In the genomic region with DNA sequence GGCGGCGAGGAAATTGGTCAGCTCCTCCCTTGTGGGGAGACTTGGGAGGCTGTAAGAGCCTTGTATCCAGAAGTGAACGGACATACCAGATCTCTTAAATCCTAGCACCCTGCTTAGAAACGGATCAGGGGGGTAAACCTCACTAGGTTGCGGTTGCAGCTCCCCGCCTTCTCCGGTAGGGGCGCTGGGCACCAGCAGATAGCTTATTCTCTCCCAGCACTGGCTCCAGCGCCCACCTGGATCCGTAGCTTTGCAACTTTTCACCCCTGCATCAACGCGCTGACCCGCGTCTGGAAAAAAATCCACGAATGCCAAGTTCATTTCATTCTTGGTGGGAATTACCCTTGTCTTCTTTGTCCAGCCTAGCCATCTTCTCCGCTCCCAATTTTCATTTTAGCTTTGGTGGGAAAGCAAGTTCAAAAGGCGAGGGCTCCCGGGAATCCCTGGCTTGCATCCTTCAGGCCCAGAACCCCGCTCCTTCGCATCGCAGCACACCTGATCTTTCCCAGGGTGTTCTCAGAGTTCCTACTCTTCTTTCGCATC, we compare ENCODE assay signal across 8 mouse cellular contexts. TPM values are rescaled to one million over a fixed set of nuclear protein-coding genes. Genes with fewer than 3 reads are reported as not detected.
DNase-seq lines count a peak whose midpoint lies in the region; ATAC-seq and TF ChIP-seq lines count a peak whose summit lies in the region.
"Had no signal": no experiment of that assay in that cellular context is flagged by ENCODE, and none has a peak within 500 bp of the region (broad histone marks: within the 10 kb centered on the region; RNA-seq: fewer than 3 reads in every experiment).

No protein-coding gene starts in this region.

- no peak for ATAC-seq in intestine, postnatal 0 days

- TF ChIP-seq CTCF in intestine, postnatal 0 days (IDR thresholded peaks at IDR 0.05; ENCODE audit: low read depth), result peak; percentile 79

- peaks cover 37% of the 10 kb centered on the region for H3K27me3 ChIP-seq in intestine, postnatal 0 days (replicated peaks; ENCODE audit: control insufficient read depth, insufficient read depth, low read length)

- H3K4me1 ChIP-seq in intestine, postnatal 0 days (replicated peaks; ENCODE audit: control insufficient read depth, insufficient read depth, low read length), result no peaks in the 10 kb centered on the region; the same call in 1 of the 2 replicates

- no peaks in the 10 kb centered on the region for H3K36me3 ChIP-seq in intestine, postnatal 0 days (ENCODE audit: control insufficient read depth, insufficient read depth)

- peak; percentile 74 for DNase-seq in R1 (ENCODE audit: low read depth, low spot score)
- DNase-seq in cerebellum, postnatal 25 days, result peak; percentile 67 to 81
- DNase-seq in frontal cortex, postnatal 25 days (ENCODE audit: low spot score in 2 of 2), result peak; percentile 73 to 77
- DNase-seq in left cerebral cortex, postnatal 36 days (ENCODE audit: low spot score in 2 of 2), result peak; percentile 75 to 77
- DNase-seq in neural tube, embryonic 10.5 days (ENCODE audit: extremely low spot score, low spot score), result peak; percentile 71
- peak; percentile 13 for DNase-seq in thymus, postnatal 14 days

- WGBS in intestine, postnatal 0 days, result 2% methylated on average over 21 of the region's 22 CpGs

- H3K4me2 ChIP-seq in intestine, postnatal 0 days (replicated peaks; ENCODE audit: low read depth), result peak overlapping the region; percentile 40

- no peak overlapping the region for H3K27ac ChIP-seq in intestine, postnatal 0 days (ENCODE audit: low read depth, low read length)

- H3K9ac ChIP-seq in intestine, postnatal 0 days (ENCODE audit: low read depth, low read length), result no peak overlapping the region

- H3K4me3 ChIP-seq in intestine, postnatal 0 days (ENCODE audit: low read depth, low read length), result 0 out of 2 replicates have a peak overlapping the region, but pooled peaks have one; percentile 7
- H3K4me3 ChIP-seq: erythroblast, embryonic 14.5 days had no signal

- H3K9me3 ChIP-seq in intestine, postnatal 0 days (ENCODE audit: control insufficient read depth), result no peaks in the 10 kb centered on the region

- intact Hi-C loops in left cerebral cortex, postnatal 36 days (cut with DNase I), result loop anchor here (2.0 to 10.0 kb wide), 2 partner anchors 187 to 219 kb away; no protein-coding TSS in a partner anchor

RNA-seq across cellular contexts. Expression of a gene that starts 1.8 kb away (rescaled TPM):
- polyA plus RNA-seq in intestine, postnatal 0 days (2015; fragmentation: Nextera tagmentation; extraction: Ambion mirVana), result 0.33 and 0.37 TPM in 2 replicates
- total RNA-seq in left cerebral cortex, postnatal 36 days (2021), result 10 to 100 TPM; 40.4 to 41.5 TPM
- polyA plus RNA-seq: erythroblast, embryonic 14.5 days had no signal

Comparison
In these comparisons a context has a peak if more than half of its experiments do, and no peak if none do; other contexts are left out.
1. DNase-seq: peak in every context shown above with its lines; median percentile 76 in left cerebral cortex, postnatal 36 days; 75 in frontal cortex, postnatal 25 days; 74 in R1; 74 in cerebellum, postnatal 25 days; 71 in neural tube, embryonic 10.5 days; 13 in thymus, postnatal 14 days.